Mouse (Mus musculus) cerebellum, postnatal 25 days (tissue): ENCODE data around the gene Ubl7.

ENCODE experiments used
- DNase-seq, 2 experiments: peaks; one replicate each; pipeline ENCODE4 v3.0.0; 2021; ENCODE audit warnings: mixed read lengths in 2 of 2

Ubl7 gene

GRCm38 (mm10) chr9:57948333-57948931 lies 37.7 kb downstream of the Ubl7 start:
- DNase-seq = peak in 1 of 2 experiments; percentile 40

GRCm38 (mm10) chr9:57949102-57949704 lies 38.4 kb downstream of the Ubl7 start:
- DNase-seq = no peak

GRCm38 (mm10) chr9:57949879-57950278 lies 39.1 kb downstream of the Ubl7 start:
- DNase-seq = peak in 1 of 2 experiments; percentile 54

GRCm38 (mm10) chr9:57950519-57950918 lies 39.7 kb downstream of the Ubl7 start:
- no peak for DNase-seq

GRCm38 (mm10) chr9:57951993-57952392 lies 41.2 kb downstream of the Ubl7 start:
- no peak for DNase-seq

GRCm38 (mm10) chr9:57954962-57955744 lies 44.4 kb downstream of the Ubl7 start:
- DNase-seq = no peak

GRCm38 (mm10) chr9:57955764-57956163 lies 45.0 kb downstream of the Ubl7 start:
- DNase-seq = no peak

GRCm38 (mm10) chr9:57956196-57956837 lies 45.5 kb downstream of the Ubl7 start:
- DNase-seq = no peak

GRCm38 (mm10) chr9:57956838-57957236 lies 46.1 kb downstream of the Ubl7 start:
- no peak for DNase-seq

GRCm38 (mm10) chr9:57958615-57959014 lies 47.8 kb downstream of the Ubl7 start:
- no peak for DNase-seq

- DNase-seq = no peak
These were observed 48.6 kb downstream of the Ubl7 start for GRCm38 (mm10) chr9:57959399-57959798.

GRCm38 (mm10) chr9:57959886-57960866 lies 49.4 kb downstream of the Ubl7 start:
- peak in 1 of 2 experiments; percentile 20 for DNase-seq

GRCm38 (mm10) chr9:57961226-57961625 lies 50.4 kb downstream of the Ubl7 start:
- peak in 1 of 2 experiments; percentile 22 for DNase-seq

GRCm38 (mm10) chr9:57961863-57962778 lies 51.3 kb downstream of the Ubl7 start:
- DNase-seq = no peak

GRCm38 (mm10) chr9:57963249-57963997 lies 52.6 kb downstream of the Ubl7 start:
- DNase-seq = no peak

GRCm38 (mm10) chr9:57963998-57964395 lies 53.2 kb downstream of the Ubl7 start:
- DNase-seq = no peak

- DNase-seq = no peak
These were observed 53.9 kb downstream of the Ubl7 start for GRCm38 (mm10) chr9:57964528-57965250.

GRCm38 (mm10) chr9:57965281-57966185 lies 54.8 kb downstream of the Ubl7 start:
- no peak for DNase-seq
